Mouse (Mus musculus): ENCODE measurements around the gene Gm20388.

DNA sequence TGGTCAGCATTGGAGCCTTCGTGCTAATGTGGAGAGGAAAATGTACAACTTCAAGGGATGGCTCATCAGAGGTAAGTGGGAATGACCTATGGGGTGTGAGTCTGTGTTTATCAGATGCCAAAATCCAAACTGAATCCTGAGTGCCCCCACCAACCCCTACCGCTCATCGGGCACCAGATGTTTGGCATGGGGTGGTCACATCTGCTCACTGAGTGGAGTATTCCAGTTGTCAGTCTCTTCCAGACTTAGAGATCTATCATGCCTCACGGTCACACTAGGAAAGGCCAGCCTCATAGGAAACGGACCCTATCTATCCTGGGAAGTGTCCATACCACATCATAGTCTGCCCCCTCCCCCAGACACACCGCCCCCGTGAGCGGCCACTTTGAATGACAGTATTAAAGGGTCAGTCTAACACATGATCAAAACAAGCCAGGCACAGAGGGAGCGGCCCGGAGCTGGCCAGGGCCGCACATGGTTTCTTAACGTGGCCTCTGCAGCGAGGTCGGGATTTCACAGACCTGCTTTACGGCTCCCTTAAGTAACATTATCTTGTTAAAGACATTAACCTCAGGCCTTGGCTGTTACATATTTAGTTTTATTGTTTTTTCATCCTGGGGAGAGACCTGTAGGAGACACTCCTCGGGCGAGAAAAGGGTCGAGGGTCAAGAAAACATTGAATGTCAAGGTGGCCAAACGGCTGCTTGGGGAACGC lies 1122.8 kb downstream of the Gm20388 start:
- TF ChIP-seq POLR2A (IDR thresholded peaks at IDR 0.05; ENCODE audit: borderline replicate concordance, extremely low read depth, insufficient read depth, insufficient read length, poor library complexity, severe bottlenecking) (no peak), CTCF (IDR thresholded peaks at IDR 0.05; ENCODE audit: borderline replicate concordance, extremely low read depth, insufficient read depth, insufficient read length) (no peak)

Data from brain, embryonic 14.5 days (tissue).